In the genomic region with DNA sequence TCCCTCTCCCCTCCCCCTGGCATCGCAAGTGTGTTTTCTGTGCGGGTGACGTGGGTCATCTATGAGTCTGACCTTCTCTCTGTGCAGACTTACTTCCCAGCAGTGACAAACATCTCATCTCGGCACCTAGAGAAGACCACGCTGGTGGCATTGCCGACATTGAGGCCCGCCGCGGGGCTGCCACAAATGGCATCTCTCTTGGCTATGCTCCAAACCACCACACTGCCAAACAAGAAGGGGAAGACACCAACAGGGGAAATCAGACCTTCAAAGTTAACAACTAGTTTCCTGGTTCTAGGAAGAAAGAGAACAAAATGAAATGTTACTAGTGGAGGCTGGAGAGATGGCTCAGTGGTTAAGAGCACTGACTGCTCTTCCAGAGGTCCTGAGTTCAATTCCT, we compare ENCODE assay signal across 21 mouse cellular contexts. TPM values are rescaled to one million over a fixed set of nuclear protein-coding genes. Genes with fewer than 3 reads are reported as not detected.
"Had no signal": no experiment of that assay in that cellular context is flagged by ENCODE, and none has a peak within 500 bp of the region (broad histone marks: within the 10 kb centered on the region; RNA-seq: fewer than 3 reads in every experiment).

No protein-coding gene starts in this region.

- H3K9me3 ChIP-seq: limb, embryonic 15.5 days; midbrain, embryonic 12.5 days; midbrain, embryonic 15.5 days; neural tube, embryonic 13.5 days had no signal

- H3K27ac ChIP-seq: left cerebral cortex, adult 2 months; limb, embryonic 12.5 days; limb, embryonic 15.5 days; liver, embryonic 14.5 days; macrophage; midbrain, embryonic 12.5 days; midbrain, embryonic 15.5 days; neural tube, embryonic 13.5 days had no signal

- H3K4me1 ChIP-seq: limb, embryonic 15.5 days; midbrain, embryonic 12.5 days; midbrain, embryonic 15.5 days; neural tube, embryonic 13.5 days had no signal

- H3K4me2 ChIP-seq: limb, embryonic 12.5 days; limb, embryonic 15.5 days; liver, embryonic 11.5 days; lung, embryonic 14.5 days; midbrain, embryonic 12.5 days; midbrain, embryonic 15.5 days; neural tube, embryonic 13.5 days had no signal

- DNase-seq: kidney, adult 9 months; layer of hippocampus, adult 9-11 months; liver, postnatal 0 days; lung, embryonic 14.5 days; retina, postnatal 1 day; right cerebral cortex, postnatal 25 days; spleen, adult 18-20 months; thymus, adult 18-20 months had no signal

- H3K36me3 ChIP-seq: limb, embryonic 12.5 days; limb, embryonic 15.5 days; midbrain, embryonic 12.5 days; midbrain, embryonic 15.5 days; neural tube, embryonic 13.5 days had no signal

- H3K4me3 ChIP-seq: layer of hippocampus, adult 2 months; left cerebral cortex, adult 2 months; limb, embryonic 12.5 days; limb, embryonic 15.5 days; midbrain, embryonic 12.5 days; midbrain, embryonic 15.5 days; neural tube, embryonic 13.5 days had no signal

- ATAC-seq: liver, postnatal 0 days; lung, postnatal 0 days; midbrain, embryonic 15.5 days had no signal

- H3K9ac ChIP-seq: limb, embryonic 12.5 days; limb, embryonic 15.5 days; liver, embryonic 14.5 days; liver, postnatal 0 days; lung, embryonic 14.5 days; midbrain, embryonic 12.5 days; midbrain, embryonic 15.5 days; neural tube, embryonic 13.5 days had no signal

- H3K27me3 ChIP-seq: limb, embryonic 12.5 days; limb, embryonic 15.5 days; midbrain, embryonic 12.5 days; midbrain, embryonic 15.5 days; neural tube, embryonic 13.5 days had no signal

RNA-seq across cellular contexts. Expression of a gene that starts 16.0 kb away (rescaled TPM):
- total RNA-seq: megakaryocyte, adult 5-6 weeks; neutrophil, adult 5-6 weeks had no signal
- polyA plus RNA-seq: liver, embryonic 11.5 days; liver, postnatal 0 days; macrophage had no signal

RNA-seq across cellular contexts. Expression of a gene that starts 27.5 kb away (rescaled TPM):
- total RNA-seq: megakaryocyte, adult 5-6 weeks; neutrophil, adult 5-6 weeks had no signal
- polyA plus RNA-seq: liver, postnatal 0 days; macrophage had no signal
